Mouse (Mus musculus) hindbrain, embryonic 14.5 days (tissue): ENCODE results near the gene Dnal1. TPM values are rescaled to one million over a fixed set of nuclear protein-coding genes. Genes with fewer than 3 reads are reported as not detected.

Experiments used
- ATAC-seq: fragments of 200-750 bp; cut with Nextera tagmentation; 2 replicates; pipeline ENCODE4 v1.8.0; 2017; ENCODE audit warnings: moderate number of reproducible peaks, mild to moderate bottlenecking, moderate TSS enrichment, moderate library complexity; ENCODE audit not compliant: low FRiP score
- DNase-seq: peaks from one replicate; pipeline ENCODE4 v3.0.0-alpha.2; 2015; ENCODE audit warnings: low spot score
- H3K27ac ChIP-seq: fragments of 300-500 bp; sonication (generic); 2 replicates; pipeline ENCODE4 v1.5.1; 2014; ENCODE audit warnings: mild to moderate bottlenecking, moderate library complexity
- H3K27me3 ChIP-seq: fragments of 300-500 bp; sonication (generic); 2 replicates; pipeline ENCODE4 v1.6.1; 2014; ENCODE audit warnings: mild to moderate bottlenecking, low read length, mixed read lengths; ENCODE audit not compliant: control insufficient read depth, insufficient read depth
- H3K36me3 ChIP-seq: fragments of 300-500 bp; sonication (generic); replicated peaks from 2 replicates; pipeline ENCODE4 v1.6.1; 2014; ENCODE audit not compliant: control insufficient read depth, insufficient read depth
- H3K4me1 ChIP-seq: fragments of 300-500 bp; sonication (generic); replicated peaks from 2 replicates; pipeline ENCODE4 v1.6.1; 2014; ENCODE audit warnings: antibody characterized with exemption, low read length, mixed read lengths; ENCODE audit not compliant: control insufficient read depth, insufficient read depth
- H3K4me2 ChIP-seq: fragments of 300-500 bp; sonication (generic); replicated peaks from 2 replicates; pipeline ENCODE4 v1.6.1; 2014; ENCODE audit warnings: mild to moderate bottlenecking, moderate library complexity
- H3K4me3 ChIP-seq: fragments of 300-500 bp; sonication (generic); replicated peaks from 2 replicates; pipeline ENCODE4 v1.5.1; 2014; ENCODE audit warnings: mild to moderate bottlenecking, low read length
- H3K9ac ChIP-seq: fragments of 300-500 bp; sonication (generic); 2 replicates; pipeline ENCODE4 v1.6.1; 2014
- H3K9me3 ChIP-seq: fragments of 300-500 bp; sonication (generic); 2 replicates; pipeline ENCODE4 v1.6.1; 2016; ENCODE audit warnings: low read length; ENCODE audit not compliant: control insufficient read depth
- WGBS: fragments of 180-500 bp; shearing (Covaris S2); extraction: QIAGEN DNeasy Blood & Tissue Kit; methylation state at CpG from one replicate; pipeline ENCODE4 v1.1.7; 2014; 5-methylcytosine and 5-hydroxymethylcytosine counted together
- polyA plus RNA-seq: library from polyadenylated mRNA; unstranded; fragments of >200 nt; fragmentation: Nextera tagmentation; extraction: Ambion mirVana; gene quantifications from 2 replicates; pipeline ENCODE4 v1.2.1, GENCODE M21; 2014

The Dnal1 gene
- polyA plus RNA-seq, 1 experiment from 2014 or later = 6.3 TPM

- ATAC-seq (no peak), DNase-seq (no peak)
- Histone ChIP-seq H3K9me3 (no peaks in the 10 kb centered on the region), H3K27me3 (no peaks in the 10 kb centered on the region), H3K4me1 (no peaks in the 10 kb centered on the region), H3K36me3 (peaks cover 36% of the 10 kb centered on the region), H3K27ac (no peak overlapping the region), H3K4me3 (no peak overlapping the region), H3K4me2 (no peak overlapping the region), H3K9ac (no peak overlapping the region)
- WGBS = 91% methylated on average over 4 of the region's 4 CpGs
Measured at GRCm38 (mm10) chr12:84141271-84141670, 27.1 kb downstream of the Dnal1 start.

- DNase-seq (no peak), ATAC-seq (no peak)
- H3K9me3 ChIP-seq = no peaks in the 10 kb centered on the region
- 42% methylated on average over 14 of the region's 14 CpGs for WGBS
- H3K36me3 ChIP-seq = peaks cover 24% of the 10 kb centered on the region
- no peak overlapping the region for H3K4me2 ChIP-seq
- no peak overlapping the region for H3K4me3 ChIP-seq
- no peaks in the 10 kb centered on the region for H3K4me1 ChIP-seq
- no peak overlapping the region for H3K9ac ChIP-seq
- H3K27ac ChIP-seq = no peak overlapping the region
- no peaks in the 10 kb centered on the region for H3K27me3 ChIP-seq
Measured at GRCm38 (mm10) chr12:84142281-84143050, 28.3 kb downstream of the Dnal1 start.

- ATAC-seq (peak; percentile 90), DNase-seq (peak; percentile 89)
- WGBS = 0% methylated on average over 50 of the region's 50 CpGs
- peak within 1 kb of the TSS; percentile 70 for H3K27ac ChIP-seq
- peak within 1 kb of the TSS; percentile 88 for H3K4me2 ChIP-seq
- H3K4me1 ChIP-seq = peaks cover 11% of the 10 kb centered on the region; the same call in 1 of the 2 replicates
- peaks cover 11% of the 10 kb centered on the region for H3K36me3 ChIP-seq
- peak within 1 kb of the TSS; percentile 74 for H3K9ac ChIP-seq
- H3K27me3 ChIP-seq = no peaks in the 10 kb centered on the region
- H3K4me3 ChIP-seq = peak within 1 kb of the TSS; percentile 60
- no peaks in the 10 kb centered on the region for H3K9me3 ChIP-seq
Measured at GRCm38 (mm10) chr12:84147954-84148621, 33.9 kb downstream of the Dnal1 start, which contains the start of gene Pnma1. Pnma1 (minus strand) TSS chr12:84148489.

- H3K27ac ChIP-seq = peak overlapping the region; percentile 70
- peaks cover 11% of the 10 kb centered on the region; the same call in 1 of the 2 replicates for H3K4me1 ChIP-seq
- DNase-seq (no peak), ATAC-seq (peak; percentile 16; the same call in 1 of the 2 replicates)
- 5% methylated on average over 10 of the region's 10 CpGs for WGBS
- peak overlapping the region; percentile 88 for H3K4me2 ChIP-seq
- H3K27me3 ChIP-seq = no peaks in the 10 kb centered on the region
- peak overlapping the region; percentile 74 for H3K9ac ChIP-seq
- H3K9me3 ChIP-seq = no peaks in the 10 kb centered on the region
- peak overlapping the region; percentile 60 for H3K4me3 ChIP-seq
- peaks cover 15% of the 10 kb centered on the region for H3K36me3 ChIP-seq
Measured at GRCm38 (mm10) chr12:84148622-84149012, 34.5 kb downstream of the Dnal1 start.

GRCm38 (mm10) chr12:84149971-84150370, 35.8 kb downstream of the Dnal1 start:
- Histone ChIP-seq H3K4me3 (no peak overlapping the region), H3K27ac (no peak overlapping the region), H3K9ac (no peak overlapping the region), H3K9me3 (no peaks in the 10 kb centered on the region), H3K36me3 (peaks cover 25% of the 10 kb centered on the region), H3K4me1 (peaks cover 11% of the 10 kb centered on the region; the same call in 1 of the 2 replicates), H3K27me3 (no peaks in the 10 kb centered on the region), H3K4me2 (0 out of 2 replicates have a peak overlapping the region, but pooled peaks have one; percentile 6)
- ATAC-seq (no peak), DNase-seq (no peak)
- WGBS = 34% methylated on average over 15 of the region's 15 CpGs

GRCm38 (mm10) chr12:84150976-84151375, 36.8 kb downstream of the Dnal1 start:
- no peak overlapping the region for H3K4me2 ChIP-seq
- no peaks in the 10 kb centered on the region for H3K27me3 ChIP-seq
- no peak overlapping the region for H3K9ac ChIP-seq
- ATAC-seq (no peak), DNase-seq (no peak)
- 67% methylated on average over 6 of the region's 6 CpGs for WGBS
- peaks cover 34% of the 10 kb centered on the region for H3K36me3 ChIP-seq
- no peaks in the 10 kb centered on the region for H3K9me3 ChIP-seq
- H3K4me3 ChIP-seq = no peak overlapping the region
- peaks cover 11% of the 10 kb centered on the region; the same call in 1 of the 2 replicates for H3K4me1 ChIP-seq
- H3K27ac ChIP-seq = no peak overlapping the region

- Histone ChIP-seq H3K9me3 (no peaks in the 10 kb centered on the region), H3K9ac (no peak overlapping the region), H3K27me3 (no peaks in the 10 kb centered on the region), H3K36me3 (peaks cover 43% of the 10 kb centered on the region), H3K4me2 (no peak overlapping the region), H3K4me3 (no peak overlapping the region), H3K27ac (no peak overlapping the region), H3K4me1 (peaks cover 11% of the 10 kb centered on the region; the same call in 1 of the 2 replicates)
- ATAC-seq (no peak), DNase-seq (no peak)
- 91% methylated on average over 10 of the region's 10 CpGs for WGBS
Measured at GRCm38 (mm10) chr12:84151911-84152310, 37.7 kb downstream of the Dnal1 start.

GRCm38 (mm10) chr12:84152352-84153190, 38.4 kb downstream of the Dnal1 start:
- H3K4me1 ChIP-seq = peaks cover 11% of the 10 kb centered on the region; the same call in 1 of the 2 replicates
- no peak overlapping the region for H3K27ac ChIP-seq
- no peaks in the 10 kb centered on the region for H3K27me3 ChIP-seq
- DNase-seq = no peak
- WGBS = 80% methylated on average over 32 of the region's 32 CpGs
- no peak for ATAC-seq
- H3K9ac ChIP-seq = no peak overlapping the region
- no peak overlapping the region for H3K4me3 ChIP-seq
- no peaks in the 10 kb centered on the region for H3K9me3 ChIP-seq
- peaks cover 45% of the 10 kb centered on the region for H3K36me3 ChIP-seq
- H3K4me2 ChIP-seq = no peak overlapping the region

GRCm38 (mm10) chr12:84153414-84153813, 39.2 kb downstream of the Dnal1 start:
- Histone ChIP-seq H3K27ac (no peak overlapping the region), H3K4me2 (no peak overlapping the region), H3K9me3 (no peaks in the 10 kb centered on the region), H3K27me3 (no peaks in the 10 kb centered on the region), H3K4me1 (peaks cover 11% of the 10 kb centered on the region; the same call in 1 of the 2 replicates), H3K4me3 (no peak overlapping the region), H3K9ac (no peak overlapping the region), H3K36me3 (peaks cover 53% of the 10 kb centered on the region)
- no peak for DNase-seq
- ATAC-seq = no peak
- 88% methylated on average over 6 of the region's 6 CpGs for WGBS
